Mouse (Mus musculus): ENCODE measurements around the gene Dclk1.

DNA sequence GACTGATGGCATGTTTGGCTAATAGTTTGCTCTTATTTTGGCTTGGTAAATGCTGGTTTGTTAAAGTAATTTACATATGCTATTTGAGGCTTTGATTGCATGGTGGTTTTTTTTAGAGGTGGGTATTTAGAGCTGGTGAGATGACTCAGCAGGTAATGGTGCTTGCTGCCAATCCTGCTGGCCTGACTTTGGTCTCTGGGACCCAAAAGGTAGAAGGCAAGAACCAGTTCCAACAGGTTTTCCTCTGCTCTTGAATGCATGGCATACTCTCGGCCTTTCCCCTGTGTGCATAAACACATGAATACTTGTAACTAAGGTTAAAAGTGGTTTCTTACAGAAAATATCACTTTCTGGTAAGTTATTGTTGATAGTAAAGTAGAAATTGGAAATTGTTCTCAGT is 34.7 kb downstream of the Dclk1 start:
- TF ChIP-seq CTCF (IDR thresholded peaks at IDR 0.05; ENCODE audit: low read depth) (no peak), EP300 (IDR thresholded peaks at IDR 0.05; ENCODE audit: low read depth) (no peak)

Data from liver, embryonic 14.5 days (tissue).